Mouse (Mus musculus): ENCODE data around the gene Atp5mpl.

DNA sequence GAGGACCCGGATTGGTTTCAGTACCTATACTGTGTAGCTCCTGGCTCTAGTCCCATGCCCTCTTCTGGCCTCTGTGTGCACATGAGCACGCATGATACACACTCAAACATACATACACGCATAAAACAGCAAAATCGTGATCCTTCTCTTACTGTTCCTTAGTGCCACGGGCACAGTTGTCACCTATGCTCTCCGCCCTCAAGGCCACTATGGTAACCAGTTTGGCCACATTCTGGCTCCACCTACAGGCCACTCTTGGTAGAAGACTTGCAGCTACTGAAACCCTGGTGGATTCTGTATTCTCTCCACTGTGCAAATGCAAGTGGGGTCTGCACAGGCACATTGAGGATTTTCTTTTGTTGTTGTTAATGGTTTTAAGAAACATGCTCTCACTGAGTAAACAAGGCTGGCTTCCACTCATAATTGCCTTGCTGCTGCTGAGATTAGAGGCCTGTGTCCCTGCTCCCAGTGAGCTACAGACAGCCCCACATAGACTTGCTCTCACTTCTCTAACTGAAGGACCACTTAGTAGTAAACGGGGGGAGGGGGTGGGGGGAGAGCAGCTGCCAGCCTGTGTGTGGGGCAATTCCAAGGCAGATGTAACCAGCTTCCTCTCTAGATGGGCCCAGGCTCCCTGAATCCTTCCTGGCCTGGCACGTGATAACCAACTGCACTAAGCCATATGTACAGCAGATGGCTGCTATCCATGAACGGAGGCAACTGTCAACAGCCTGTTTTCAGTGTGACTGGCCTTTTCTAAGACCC lies 8.5 kb downstream of the Atp5mpl start:
- peak; percentile 33; the same call in 1 of the 2 replicates for TF ChIP-seq CTCF (IDR thresholded peaks at IDR 0.05; ENCODE audit: insufficient read depth, low read depth, low read length)
- no peak for TF ChIP-seq POLR2A (IDR thresholded peaks at IDR 0.05; ENCODE audit: insufficient read depth, low read depth, low read length)
